Mouse (Mus musculus) layer of hippocampus, adult 8-10 months (tissue): ENCODE results near the gene Slit3. TPM values are rescaled to one million over a fixed set of nuclear protein-coding genes. Genes with fewer than 3 reads are reported as not detected.

Experiments
- DNase-seq, 2 experiments: peaks; one replicate each; pipeline ENCODE4 v3.0.0; 2022; ENCODE audit warnings: low spot score in 2 of 2
- total RNA-seq, 4 experiments: library from RNA; stranded (reverse); gene quantifications; 2 replicates each; pipeline ENCODE4 v1.2.4; 2022

Slit3 gene
- total RNA-seq, 4 experiments from 2014 or later = 79.5 to 107 (median 95.7) TPM

GRCm38 (mm10) chr11:35619421-35619820, 498.4 kb downstream of the Slit3 start:
- DNase-seq = no peak

GRCm38 (mm10) chr11:35622736-35623135, 501.7 kb downstream of the Slit3 start:
- DNase-seq = no peak

GRCm38 (mm10) chr11:35624515-35625270, 503.7 kb downstream of the Slit3 start:
- DNase-seq = peak; percentile 49 to 51

GRCm38 (mm10) chr11:35625576-35625975, 504.6 kb downstream of the Slit3 start:
- no peak for DNase-seq

- DNase-seq = no peak
Observed at GRCm38 (mm10) chr11:35626161-35626885, 505.3 kb downstream of the Slit3 start.

- DNase-seq = no peak
Observed at GRCm38 (mm10) chr11:35627815-35628214, 506.8 kb downstream of the Slit3 start.

GRCm38 (mm10) chr11:35632262-35632661, 511.2 kb downstream of the Slit3 start:
- no peak for DNase-seq

GRCm38 (mm10) chr11:35637102-35637501, 516.1 kb downstream of the Slit3 start:
- no peak for DNase-seq

- DNase-seq = no peak
Observed at GRCm38 (mm10) chr11:35638862-35639384, 517.9 kb downstream of the Slit3 start.

GRCm38 (mm10) chr11:35639428-35639827, 518.4 kb downstream of the Slit3 start:
- no peak for DNase-seq

GRCm38 (mm10) chr11:35651286-35651685, 530.3 kb downstream of the Slit3 start:
- DNase-seq = no peak

GRCm38 (mm10) chr11:35655836-35656235, 534.8 kb downstream of the Slit3 start:
- no peak for DNase-seq

- no peak for DNase-seq
Observed at GRCm38 (mm10) chr11:35657582-35657981, 536.6 kb downstream of the Slit3 start.

- DNase-seq = no peak
Observed at GRCm38 (mm10) chr11:35660967-35661366, 539.9 kb downstream of the Slit3 start.

- no peak for DNase-seq
Observed at GRCm38 (mm10) chr11:35662945-35663344, 541.9 kb downstream of the Slit3 start.

GRCm38 (mm10) chr11:35663661-35664060, 542.6 kb downstream of the Slit3 start:
- DNase-seq = no peak

- DNase-seq = peak in 1 of 2 experiments; percentile 41
Observed at GRCm38 (mm10) chr11:35664991-35665390, 544.0 kb downstream of the Slit3 start.

- no peak for DNase-seq
Observed at GRCm38 (mm10) chr11:35667428-35667827, 546.4 kb downstream of the Slit3 start.

- DNase-seq = peak; percentile 50 to 56
Observed at GRCm38 (mm10) chr11:35668138-35668537, 547.1 kb downstream of the Slit3 start.

GRCm38 (mm10) chr11:35668750-35669149, 547.7 kb downstream of the Slit3 start:
- peak; percentile 62 to 68 for DNase-seq

GRCm38 (mm10) chr11:35669536-35669935, 548.5 kb downstream of the Slit3 start:
- no peak for DNase-seq

GRCm38 (mm10) chr11:35670181-35670580, 549.2 kb downstream of the Slit3 start:
- DNase-seq = no peak
